Mouse (Mus musculus) heart, postnatal 0 days (tissue): Measurements from ENCODE around the gene Gba2.

Experiments used
- CTCF ChIP-seq: IDR thresholded peaks from 2 replicates; pipeline ENCODE4 v1.5.1; 2016; ENCODE audit warnings: antibody characterized with exemption, control low read depth, low read depth
- EP300 ChIP-seq: IDR thresholded peaks from 2 replicates; pipeline ENCODE4 v1.6.1; 2016; ENCODE audit warnings: antibody characterized with exemption, low read depth

DNA sequence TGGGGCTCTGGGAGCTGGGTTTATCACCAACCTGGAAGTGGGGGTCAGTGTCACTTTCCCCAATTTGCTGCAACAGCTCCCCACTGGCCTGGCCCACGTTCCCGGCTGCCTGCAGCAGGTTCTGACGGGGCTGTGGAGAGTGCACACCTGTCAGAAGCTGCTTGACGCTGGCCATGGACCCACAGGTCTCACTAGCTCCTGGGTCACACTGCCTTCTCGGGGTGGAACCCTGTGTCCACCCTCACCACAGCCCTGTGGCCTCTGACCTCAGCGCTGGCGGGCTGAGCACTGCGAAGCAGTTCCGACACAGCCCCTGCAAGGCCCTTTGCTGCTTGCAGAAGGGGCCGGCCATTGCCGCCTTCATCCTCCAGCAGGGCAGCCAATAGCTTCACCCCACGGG, 29.6 kb downstream of the Gba2 start:
- TF ChIP-seq CTCF = no peak
- no peak for TF ChIP-seq EP300
